Mouse (Mus musculus) G1E (cell line): ENCODE data around the gene Mrpl21. TPM values are rescaled to one million over a fixed set of nuclear protein-coding genes. Genes with fewer than 3 reads are reported as not detected.

Experiments
- ATAC-seq: 2 replicates; pipeline ENCODE4 v1.8.0; 2016; ENCODE audit warnings: mild to moderate bottlenecking; ENCODE audit not compliant: insufficient number of reproducible peaks, poor library complexity, low FRiP score, severe bottlenecking; ENCODE audit errors: extremely low read depth
- DNase-seq: peaks from one replicate; pipeline ENCODE4 v3.0.0; 2012; ENCODE audit warnings: low spot score
- H3K27me3 ChIP-seq: 2 replicates; pipeline ENCODE4 v1.6.1; 2012; ENCODE audit warnings: mild to moderate bottlenecking, low read length, inconsistent platforms; ENCODE audit not compliant: insufficient read depth
- H3K36me3 ChIP-seq: replicated peaks from 2 replicates; pipeline ENCODE3; 2012; ENCODE audit warnings: mild to moderate bottlenecking, inconsistent platforms
- H3K4me1 ChIP-seq: 2 replicates; pipeline ENCODE4 v1.6.1; 2012; ENCODE audit warnings: low read depth, low read length, inconsistent platforms, mixed read lengths; ENCODE audit not compliant: insufficient read depth
- H3K4me3 ChIP-seq: 2 replicates; pipeline ENCODE4 v1.5.1; 2012; ENCODE audit warnings: low read depth, mild to moderate bottlenecking, inconsistent platforms, low read length, moderate library complexity, mixed read lengths
- H3K9me3 ChIP-seq: replicated peaks from 2 replicates; pipeline ENCODE4 v1.6.1; 2012; ENCODE audit warnings: inconsistent platforms
- CTCF ChIP-seq: IDR thresholded peaks from 2 replicates; pipeline ENCODE4 v1.5.1; 2012; ENCODE audit warnings: low read depth, low read length, inconsistent platforms, mixed read lengths
- GATA1 ChIP-seq: IDR thresholded peaks from 2 replicates; pipeline ENCODE4 v1.6.1; 2012; ENCODE audit warnings: borderline replicate concordance, low read length, inconsistent platforms, mixed read lengths
- GATA2 ChIP-seq: IDR thresholded peaks from 2 replicates; pipeline ENCODE4 v1.6.1; 2012; ENCODE audit warnings: low read depth, low read length, inconsistent platforms, borderline replicate concordance
- POLR2AphosphoS5 ChIP-seq: IDR thresholded peaks from 2 replicates; pipeline ENCODE4 v1.6.1; 2012; ENCODE audit warnings: low read depth, low read length, inconsistent platforms; ENCODE audit not compliant: insufficient replicate concordance
- TAL1 ChIP-seq: conservative IDR thresholded peaks from 2 replicates; pipeline ENCODE4 v1.6.1; 2012; ENCODE audit warnings: low read depth, low read length, inconsistent platforms, mixed read lengths
- polyA plus RNA-seq: library from polyadenylated mRNA; stranded (reverse); fragments of >175 nt; gene quantifications from 2 replicates; pipeline ENCODE4 v1.2.3, GENCODE M21; 2012
- total RNA-seq, 2 experiments: library from RNA; stranded (forward) in 1 of 2; stranded (reverse) in 1 of 2; fragments of 200-1000 nt in 1 of 2; fragments of >200 nt in 1 of 2; fragmentation: Nextera tagmentation in 1 of 2; gene quantifications; 2 replicates each; pipeline ENCODE4 v1.2.3; 2014 to 2017

Mrpl21 gene
- total and polyA plus RNA-seq, 3 experiments = 27.4 to 92.9 (median 57.3) TPM

DNA sequence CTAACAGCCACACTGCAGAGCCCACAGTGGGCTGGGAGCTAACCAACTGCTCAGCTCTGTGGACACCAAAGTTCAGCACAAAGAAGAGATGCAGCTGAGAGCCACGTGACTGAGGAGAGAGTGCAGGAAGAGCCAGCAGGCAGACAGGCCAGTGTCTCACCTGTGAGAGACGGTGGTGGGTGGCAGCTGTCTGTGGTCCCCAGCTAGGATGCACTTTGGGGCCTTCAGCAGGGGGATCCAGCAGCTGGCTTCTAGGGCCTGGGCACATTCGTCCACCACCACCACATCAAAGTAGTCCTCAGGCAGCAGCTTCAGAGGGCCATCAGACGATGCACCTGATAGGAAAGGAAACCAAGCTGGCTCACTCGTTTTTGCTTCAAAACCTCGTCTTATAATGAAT, 11.3 kb upstream of the Mrpl21 start:
- H3K36me3 ChIP-seq = peaks cover 100% of the 10 kb centered on the region
- ATAC-seq = no peak
- DNase-seq = no peak
- no peaks in the 10 kb centered on the region for H3K27me3 ChIP-seq
- no peaks in the 10 kb centered on the region for H3K9me3 ChIP-seq
- TF ChIP-seq CTCF = no peak
- no peak for TF ChIP-seq GATA1
- no peak for TF ChIP-seq TAL1
- no peak for TF ChIP-seq POLR2AphosphoS5
- TF ChIP-seq GATA2 = no peak
- no peaks in the 10 kb centered on the region; the same call in none of the 2 replicates for H3K4me1 ChIP-seq
- H3K4me3 ChIP-seq = no peak overlapping the region

DNA sequence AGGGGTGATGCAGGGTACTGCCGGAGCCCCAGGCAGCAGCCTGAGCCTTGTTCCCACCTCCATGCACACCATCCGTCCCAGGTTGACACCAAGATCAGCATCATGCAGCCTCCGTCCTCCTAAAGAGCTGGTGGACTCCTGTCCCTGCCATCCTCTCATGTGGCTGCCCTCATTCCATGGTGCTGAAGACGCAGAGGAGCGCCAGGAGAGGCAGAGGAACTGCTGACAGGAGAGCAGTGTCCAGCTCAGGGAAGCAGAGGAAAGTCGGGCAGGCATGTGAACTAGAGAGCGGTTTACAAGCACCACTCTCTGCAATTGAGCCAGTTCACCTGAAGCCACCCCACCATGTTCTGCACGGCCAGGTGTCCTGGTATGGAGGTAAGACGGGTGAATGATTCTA, 9.4 kb upstream of the Mrpl21 start:
- peaks cover 100% of the 10 kb centered on the region for H3K36me3 ChIP-seq
- ATAC-seq = no peak
- TF ChIP-seq TAL1 = no peak

GRCm38 (mm10) chr19:3275744-3276365, 6.8 kb upstream of the Mrpl21 start:
- DNase-seq (no peak), ATAC-seq (no peak)
- no peak overlapping the region for H3K4me3 ChIP-seq
- H3K4me1 ChIP-seq = peaks cover 4% of the 10 kb centered on the region
- no peak for TF ChIP-seq TAL1
- TF ChIP-seq GATA2 = no peak
- no peak for TF ChIP-seq POLR2AphosphoS5
- TF ChIP-seq CTCF = no peak
- no peak for TF ChIP-seq GATA1
- no peaks in the 10 kb centered on the region for H3K27me3 ChIP-seq
- H3K9me3 ChIP-seq = no peaks in the 10 kb centered on the region
- H3K36me3 ChIP-seq = peaks cover 99% of the 10 kb centered on the region

More for the DNA sequence above, 9.4 kb upstream of the Mrpl21 start:
- H3K9me3 ChIP-seq = no peaks in the 10 kb centered on the region
- H3K4me1 ChIP-seq = no peaks in the 10 kb centered on the region; the same call in none of the 2 replicates
- H3K27me3 ChIP-seq = no peaks in the 10 kb centered on the region
- H3K4me3 ChIP-seq = no peak overlapping the region; the same call in 1 of the 2 replicates
- no peak for DNase-seq

DNA sequence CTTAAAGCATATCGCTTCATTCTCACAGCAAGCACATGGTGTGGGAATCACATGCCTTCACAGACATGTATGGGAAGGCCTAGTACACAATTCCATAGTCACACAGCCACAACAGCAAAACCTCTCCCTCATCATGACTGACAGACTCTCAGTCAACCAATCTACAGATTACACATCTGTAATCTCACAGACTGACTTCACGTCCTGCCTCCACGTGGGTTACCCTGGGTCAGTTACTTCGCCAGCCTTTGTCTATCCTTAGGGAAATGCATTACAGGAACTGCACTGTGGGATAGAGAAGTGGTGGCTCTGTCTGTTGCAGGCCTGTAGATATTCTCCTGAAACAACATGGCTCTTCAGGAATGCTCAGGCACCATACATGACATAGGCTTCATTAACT, 815 bp upstream of the Mrpl21 start:
- Histone ChIP-seq H3K27me3 (no peaks in the 10 kb centered on the region), H3K9me3 (no peaks in the 10 kb centered on the region), H3K4me1 (peaks cover 28% of the 10 kb centered on the region), H3K36me3 (peaks cover 77% of the 10 kb centered on the region), H3K4me3 (peak overlapping the region; percentile 81)
- DNase-seq (no peak), ATAC-seq (no peak)
- TF ChIP-seq POLR2AphosphoS5 (no peak), GATA2 (no peak), GATA1 (no peak), TAL1 (no peak), CTCF (no peak)

- peaks cover 92% of the 10 kb centered on the region for H3K36me3 ChIP-seq
Observed at GRCm38 (mm10) chr19:3289006-3289405, 6.3 kb downstream of the Mrpl21 start.

GRCm38 (mm10) chr19:3292028-3292427, 9.3 kb downstream of the Mrpl21 start:
- TF ChIP-seq GATA1 = no peak
- peak; percentile 70; the same call in 1 of the 2 replicates for TF ChIP-seq CTCF
- Histone ChIP-seq H3K4me3 (no peak overlapping the region), H3K36me3 (peaks cover 69% of the 10 kb centered on the region), H3K4me1 (peaks cover 6% of the 10 kb centered on the region), H3K27me3 (no peaks in the 10 kb centered on the region), H3K9me3 (no peaks in the 10 kb centered on the region)
- DNase-seq (peak; percentile 46), ATAC-seq (peak; percentile 61; the same call in 1 of the 2 replicates)

More at GRCm38 (mm10) chr19:3289006-3289405, 6.3 kb downstream of the Mrpl21 start:
- no peak for TF ChIP-seq GATA2
- no peak for TF ChIP-seq GATA1
- TF ChIP-seq CTCF = no peak
- no peak for TF ChIP-seq POLR2AphosphoS5
- no peak for TF ChIP-seq TAL1
- no peak overlapping the region for H3K4me3 ChIP-seq
- DNase-seq (no peak), ATAC-seq (no peak)
- peaks cover 11% of the 10 kb centered on the region for H3K4me1 ChIP-seq
- no peaks in the 10 kb centered on the region for H3K9me3 ChIP-seq
- H3K27me3 ChIP-seq = no peaks in the 10 kb centered on the region
